Mouse (Mus musculus) neural tube, embryonic 14.5 days (tissue): ENCODE results near the gene Pdf. TPM values are rescaled to one million over a fixed set of nuclear protein-coding genes. Genes with fewer than 3 reads are reported as not detected.
A peak's percentile ranks its signal among the peaks of the same experiment; 100 is the strongest.

Source experiments
- ATAC-seq: fragments of 200-750 bp; cut with Nextera tagmentation; 2 replicates; pipeline ENCODE4 v1.8.0; 2017; ENCODE audit warnings: low read depth, mild to moderate bottlenecking, moderate TSS enrichment, moderate library complexity
- H3K27ac ChIP-seq: fragments of 300-500 bp; sonication (generic); 2 replicates; pipeline ENCODE4 v1.5.1; 2014; ENCODE audit warnings: low read depth, mild to moderate bottlenecking, control low read depth, low read length, moderate library complexity, mixed read lengths
- H3K27me3 ChIP-seq: fragments of 300-500 bp; sonication (generic); 2 replicates; pipeline ENCODE4 v1.6.1; 2014; ENCODE audit warnings: low read length; ENCODE audit not compliant: control insufficient read depth, insufficient read depth
- H3K36me3 ChIP-seq: fragments of 300-500 bp; sonication (generic); 2 replicates; pipeline ENCODE4 v1.6.1; 2014; ENCODE audit warnings: low read length, mixed read lengths; ENCODE audit not compliant: control insufficient read depth, insufficient read depth
- H3K4me1 ChIP-seq: fragments of 300-500 bp; sonication (generic); 2 replicates; pipeline ENCODE4 v1.6.1; 2014; ENCODE audit warnings: low read length; ENCODE audit not compliant: control insufficient read depth, insufficient read depth
- H3K4me2 ChIP-seq: fragments of 300-500 bp; sonication (generic); 2 replicates; pipeline ENCODE4 v1.6.1; 2014; ENCODE audit warnings: mild to moderate bottlenecking, low read depth, low read length, control low read depth
- H3K4me3 ChIP-seq: fragments of 300-500 bp; sonication (generic); 2 replicates; pipeline ENCODE4 v1.5.1; 2014; ENCODE audit warnings: low read depth, low read length, control low read depth, mixed read lengths
- H3K9ac ChIP-seq: fragments of 300-500 bp; sonication (generic); replicated peaks from 2 replicates; pipeline ENCODE4 v1.6.1; 2014; ENCODE audit warnings: low read depth, mild to moderate bottlenecking, control low read depth, low read length, mixed read lengths
- H3K9me3 ChIP-seq: fragments of 300-500 bp; sonication (generic); 2 replicates; pipeline ENCODE4 v1.6.1; 2016; ENCODE audit warnings: low read length; ENCODE audit not compliant: control insufficient read depth
- WGBS: fragments of 180-500 bp; shearing (Covaris S2); extraction: QIAGEN DNeasy Blood & Tissue Kit; methylation state at CpG from one replicate; pipeline ENCODE4 v1.1.7; 2014; 5-methylcytosine and 5-hydroxymethylcytosine counted together
- polyA plus RNA-seq: library from polyadenylated mRNA; unstranded; fragments of >200 nt; fragmentation: Nextera tagmentation; extraction: Ambion mirVana; gene quantifications from 2 replicates; pipeline ENCODE4 v1.2.1, GENCODE M21; 2014

Gene Pdf
- polyA plus RNA-seq, 1 experiment from 2014 or later: 36.5 TPM

DNA sequence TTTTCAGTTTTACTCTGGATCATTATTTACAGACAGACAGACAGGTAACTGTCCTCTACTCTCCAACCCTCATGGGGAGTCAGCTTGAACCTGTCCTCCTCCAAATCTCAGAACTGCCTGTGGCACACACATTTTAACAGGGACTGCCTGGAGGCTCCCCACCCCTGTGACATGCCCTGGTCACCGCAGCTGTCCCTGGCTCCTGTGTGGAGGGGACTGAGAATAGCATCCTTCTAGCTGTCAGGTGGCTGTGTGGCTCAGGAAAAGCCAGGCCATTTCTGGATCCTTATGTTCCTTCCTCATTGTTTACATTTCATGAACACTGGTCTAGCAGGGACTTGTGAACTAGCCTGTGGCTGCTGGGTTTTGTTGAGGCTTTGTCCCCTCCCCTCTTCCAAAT, 25.7 kb upstream of the Pdf start:
- 91% methylated on average over 1 of the region's 1 CpGs for WGBS
- Histone ChIP-seq H3K4me3 (no peak overlapping the region), H3K27me3 (no peaks in the 10 kb centered on the region), H3K4me2 (no peak overlapping the region), H3K27ac (no peak overlapping the region), H3K36me3 (peaks cover 39% of the 10 kb centered on the region), H3K4me1 (no peaks in the 10 kb centered on the region), H3K9ac (no peak overlapping the region), H3K9me3 (no peaks in the 10 kb centered on the region)
- ATAC-seq: no peak

DNA sequence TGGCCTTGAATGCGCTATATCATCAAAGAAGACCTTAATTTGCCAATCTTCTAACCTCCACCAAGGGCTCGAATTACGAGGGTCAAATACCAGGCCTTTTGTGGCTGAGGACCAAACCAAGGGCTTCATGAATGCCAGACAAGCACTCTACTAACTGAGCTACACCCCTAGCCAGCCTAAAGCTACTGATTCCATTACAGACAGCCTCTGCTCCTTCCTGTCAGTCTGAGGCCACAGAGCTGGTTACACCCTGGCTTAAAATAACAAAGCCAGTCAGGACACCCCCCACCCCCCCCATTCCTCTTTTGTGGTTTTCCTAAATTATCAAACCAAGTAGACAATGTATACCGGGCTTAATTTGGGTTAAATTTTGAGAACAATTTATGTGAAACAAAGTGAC, 25.3 kb upstream of the Pdf start:
- Histone ChIP-seq H3K27me3 (no peaks in the 10 kb centered on the region), H3K27ac (no peak overlapping the region), H3K36me3 (peaks cover 37% of the 10 kb centered on the region), H3K4me3 (no peak overlapping the region), H3K4me2 (no peak overlapping the region), H3K9ac (no peak overlapping the region), H3K9me3 (no peaks in the 10 kb centered on the region), H3K4me1 (no peaks in the 10 kb centered on the region)
- ATAC-seq: no peak
- WGBS: 86% methylated on average over 4 of the region's 4 CpGs

DNA sequence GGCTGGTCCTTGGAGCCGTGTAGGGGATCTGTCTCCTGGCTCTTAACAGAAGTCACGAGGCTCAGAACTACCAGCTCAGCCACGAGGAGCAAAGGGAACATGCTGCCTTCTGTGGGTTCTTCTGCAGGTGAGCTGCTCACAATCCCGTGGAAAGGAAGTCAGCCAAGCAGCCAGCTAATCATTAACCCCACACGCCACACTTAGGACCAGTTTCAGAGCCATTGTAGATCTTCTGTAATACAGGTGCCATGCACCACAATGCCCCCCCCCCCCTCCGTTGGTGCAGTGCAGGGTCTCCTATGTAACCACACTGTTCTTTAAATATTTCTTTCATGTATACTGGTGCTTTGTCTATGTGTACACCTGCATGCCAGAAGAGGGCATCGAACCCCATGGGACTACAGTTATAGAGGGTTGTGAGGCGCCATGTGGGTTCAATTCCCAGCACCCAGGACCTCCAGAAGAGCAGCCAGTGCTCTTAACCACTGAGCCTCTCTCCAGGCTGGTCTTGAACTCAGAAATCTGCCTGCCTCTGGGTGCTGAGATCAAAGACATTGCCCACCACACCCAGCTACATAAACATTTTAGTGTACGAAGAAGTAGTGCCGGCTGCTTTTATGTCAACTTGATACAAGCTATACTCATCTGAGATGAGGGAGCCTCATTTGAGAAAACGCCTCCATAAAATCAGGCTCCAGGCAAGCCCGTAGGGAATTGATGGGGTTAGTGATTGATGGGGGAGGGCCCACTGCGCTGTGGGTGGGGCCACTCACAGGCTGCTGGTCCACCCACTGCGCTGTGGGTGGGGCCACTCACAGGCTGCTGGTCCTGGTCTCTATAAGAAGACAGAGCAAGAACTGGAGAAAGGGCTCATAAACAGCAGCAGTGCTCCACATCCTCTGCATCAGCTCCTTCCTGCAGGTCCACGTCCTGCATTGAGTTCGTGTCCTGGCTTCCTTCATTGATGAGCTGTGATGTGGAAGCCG, 17.4 kb upstream of the Pdf start, which contains the start of gene Tmed6:
Gene Tmed6, minus strand, starts transcription at position 134 of the 986 bp plus-strand sequence.
- ATAC-seq: no peak
- WGBS: 61% methylated on average over 17 of the region's 17 CpGs

DNA sequence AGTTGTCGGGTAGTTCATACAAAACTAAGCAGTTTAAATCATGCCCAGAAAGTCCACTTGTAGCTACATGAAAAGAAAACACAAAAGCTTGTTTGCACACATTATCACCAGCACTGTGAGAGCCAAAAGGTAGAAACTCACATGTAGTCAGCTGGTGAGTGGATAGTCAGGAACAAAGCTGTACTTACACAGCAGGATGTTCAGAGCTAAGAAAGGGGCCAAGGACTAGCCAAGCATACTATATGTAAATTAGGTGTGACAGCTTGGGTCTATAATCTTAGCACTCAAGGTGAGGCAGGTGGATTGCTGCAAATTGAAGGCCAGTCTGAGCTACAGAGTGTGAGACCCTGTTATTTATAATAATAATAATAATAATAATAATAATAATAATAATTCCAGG, 14.2 kb upstream of the Pdf start:
- no peak overlapping the region for H3K9ac ChIP-seq
- 95% methylated on average over 1 of the region's 1 CpGs for WGBS
- H3K27ac ChIP-seq: no peak overlapping the region
- no peaks in the 10 kb centered on the region for H3K27me3 ChIP-seq
- no peak for ATAC-seq
- peaks cover 5% of the 10 kb centered on the region for H3K4me1 ChIP-seq
- no peak overlapping the region for H3K4me3 ChIP-seq
- peaks cover 15% of the 10 kb centered on the region for H3K36me3 ChIP-seq
- no peak overlapping the region for H3K4me2 ChIP-seq
- no peaks in the 10 kb centered on the region for H3K9me3 ChIP-seq

More for the DNA sequence above, 17.4 kb upstream of the Pdf start, which contains the start of gene Tmed6:
- H3K4me2 ChIP-seq: no peak within 1 kb of the TSS
- no peak within 1 kb of the TSS for H3K4me3 ChIP-seq
- H3K9me3 ChIP-seq: no peaks in the 10 kb centered on the region
- no peaks in the 10 kb centered on the region for H3K27me3 ChIP-seq
- no peaks in the 10 kb centered on the region for H3K4me1 ChIP-seq
- 0 out of 2 replicates have a peak, but pooled peaks cover 6% of the 10 kb centered on the region for H3K36me3 ChIP-seq
- no peak within 1 kb of the TSS for H3K9ac ChIP-seq
- no peak within 1 kb of the TSS for H3K27ac ChIP-seq

DNA sequence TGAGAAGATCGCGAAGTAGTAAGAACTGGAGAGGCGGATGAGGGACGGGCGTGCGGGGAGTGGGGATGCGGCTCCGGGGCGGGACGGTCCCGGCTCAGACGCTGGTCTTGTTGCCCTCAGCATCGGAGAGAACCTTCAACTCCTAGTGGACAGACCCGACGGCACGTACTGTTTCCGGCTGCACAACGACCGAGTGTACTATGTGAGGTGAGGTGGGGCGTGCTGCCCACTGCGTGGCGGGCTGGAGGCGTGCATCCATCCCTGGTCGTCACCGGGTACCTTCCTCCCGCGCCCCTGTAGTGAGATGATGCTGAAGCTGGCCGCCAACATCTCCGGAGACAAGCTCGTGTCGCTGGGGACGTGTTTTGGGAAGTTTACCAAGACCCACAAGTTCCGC, 8.6 kb upstream of the Pdf start:
- ATAC-seq: peak; percentile 76
- Histone ChIP-seq H3K27me3 (0 out of 2 replicates have a peak, but pooled peaks cover 3% of the 10 kb centered on the region), H3K36me3 (peaks cover 25% of the 10 kb centered on the region), H3K4me2 (peak overlapping the region; percentile 98), H3K4me1 (peaks cover 15% of the 10 kb centered on the region), H3K27ac (no peak overlapping the region), H3K9me3 (no peaks in the 10 kb centered on the region), H3K9ac (peak overlapping the region; percentile 62), H3K4me3 (peak overlapping the region; percentile 97)
- WGBS: 1% methylated on average over 33 of the region's 33 CpGs

DNA sequence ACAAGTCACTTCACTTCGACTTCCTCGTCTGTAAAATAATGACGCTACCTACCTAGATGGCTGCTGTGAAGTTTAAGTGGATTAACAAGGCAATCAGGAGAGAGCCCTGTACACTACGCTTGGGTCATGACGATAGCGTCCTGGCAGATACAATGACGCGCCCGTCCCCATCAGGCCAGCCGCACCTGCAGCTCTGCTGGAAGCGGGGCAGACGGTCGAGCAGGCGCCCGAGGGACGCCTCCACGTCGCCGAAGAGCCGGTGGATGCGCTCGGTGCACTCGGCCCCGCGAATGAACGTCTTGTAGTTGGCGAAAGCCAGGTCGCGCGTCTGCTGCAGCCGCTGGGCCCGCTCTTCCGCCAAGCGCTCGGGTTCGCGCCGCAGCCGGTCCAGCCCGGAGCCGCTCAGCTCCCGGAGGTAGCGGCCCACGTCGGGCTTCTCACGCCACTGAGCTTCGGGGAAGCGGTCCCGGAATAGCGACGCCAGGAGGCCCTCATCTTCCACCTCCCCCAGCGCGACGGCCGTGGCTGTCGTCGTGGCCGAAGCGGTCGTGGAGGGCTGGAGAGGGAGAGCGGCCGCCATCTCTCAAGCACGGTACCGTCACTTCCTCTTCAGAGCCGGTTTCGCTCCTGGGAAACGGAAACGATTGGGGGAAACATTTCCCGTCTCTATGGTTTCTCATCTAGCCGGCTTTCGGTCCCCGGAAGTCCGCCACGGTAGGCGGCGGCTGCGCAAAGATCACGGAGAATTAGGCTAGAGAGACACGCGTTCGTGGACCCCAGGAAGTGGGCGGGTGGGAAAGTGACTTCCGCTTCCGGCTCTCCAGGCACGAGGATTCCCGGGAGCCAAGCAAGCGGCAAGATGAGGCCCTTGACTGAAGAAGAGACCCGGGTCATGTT, 7.9 kb upstream of the Pdf start, which contains the start of the genes Cog8 and Nip7:
Gene Cog8, minus strand, starts transcription at position 614 of the 897 bp plus-strand sequence.
Gene Nip7, plus strand, starts transcription at position 802 of the 897 bp plus-strand sequence.
- peak within 1 kb of the TSS; percentile 85 for H3K27ac ChIP-seq
- peaks cover 15% of the 10 kb centered on the region for H3K4me1 ChIP-seq
- H3K4me2 ChIP-seq: peak within 1 kb of the TSS; percentile 98
- peak within 1 kb of the TSS; percentile 97 for H3K4me3 ChIP-seq
- ATAC-seq: peak; percentile 96
- peak within 1 kb of the TSS; percentile 85 for H3K9ac ChIP-seq
- no peaks in the 10 kb centered on the region for H3K9me3 ChIP-seq
- 0 out of 2 replicates have a peak, but pooled peaks cover 3% of the 10 kb centered on the region for H3K27me3 ChIP-seq
- peaks cover 31% of the 10 kb centered on the region for H3K36me3 ChIP-seq
- under 1% methylated on average over 87 of the region's 88 CpGs for WGBS

DNA sequence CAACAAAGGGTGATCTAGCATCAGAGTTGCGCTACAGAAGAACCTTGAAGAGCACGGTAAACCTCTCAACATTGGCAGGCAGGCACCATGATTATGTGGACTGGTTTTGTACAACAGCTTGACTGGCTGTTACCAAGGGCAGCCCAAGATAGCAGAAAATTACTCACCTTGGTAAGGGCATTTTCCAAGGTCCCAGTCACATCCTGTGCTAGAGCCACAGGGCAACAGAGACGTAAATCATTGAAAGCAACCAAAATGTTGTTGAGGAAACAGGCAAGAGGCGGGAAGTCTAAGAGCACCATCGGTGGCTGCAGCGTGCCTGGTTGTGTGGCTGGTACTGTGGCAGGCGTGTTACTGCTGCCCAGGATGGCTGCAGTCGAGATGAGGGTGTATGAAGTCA, 3.6 kb upstream of the Pdf start:
- ATAC-seq: no peak
- H3K36me3 ChIP-seq: peaks cover 30% of the 10 kb centered on the region
- H3K27ac ChIP-seq: no peak overlapping the region
- no peak overlapping the region for H3K9ac ChIP-seq
- no peak overlapping the region for H3K4me3 ChIP-seq
- 97% methylated on average over 8 of the region's 8 CpGs for WGBS
- H3K9me3 ChIP-seq: no peaks in the 10 kb centered on the region
- peaks cover 6% of the 10 kb centered on the region; the same call in 1 of the 2 replicates for H3K4me1 ChIP-seq
- H3K27me3 ChIP-seq: peaks cover 3% of the 10 kb centered on the region; the same call in 1 of the 2 replicates
- no peak overlapping the region for H3K4me2 ChIP-seq

DNA sequence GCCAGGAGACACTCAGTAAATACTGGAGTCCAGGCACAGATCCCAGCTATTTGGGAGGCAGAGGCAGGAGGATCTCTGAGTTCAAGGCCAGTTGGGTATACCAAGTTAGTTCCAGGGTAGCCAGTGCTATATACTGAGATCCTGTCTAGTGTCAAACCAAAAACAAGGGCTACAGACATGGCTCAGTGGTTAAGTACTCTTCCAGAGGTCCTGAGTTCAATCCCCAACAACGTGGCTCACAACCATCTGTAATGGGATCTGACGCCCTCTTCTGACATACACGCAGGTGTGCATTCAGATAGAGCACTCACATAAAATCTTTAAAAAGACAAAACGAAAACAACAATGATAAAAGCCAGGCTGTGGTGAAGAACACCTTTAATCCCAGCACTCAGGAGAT, 1.1 kb upstream of the Pdf start:
- H3K27ac ChIP-seq: no peak overlapping the region
- peaks cover 55% of the 10 kb centered on the region for H3K36me3 ChIP-seq
- H3K9ac ChIP-seq: no peak overlapping the region
- no peak for ATAC-seq
- H3K27me3 ChIP-seq: no peaks in the 10 kb centered on the region; the same call in 1 of the 2 replicates
- no peaks in the 10 kb centered on the region for H3K9me3 ChIP-seq
- 0 out of 2 replicates have a peak overlapping the region, but pooled peaks have one; percentile 93 for H3K4me2 ChIP-seq
- 0 out of 2 replicates have a peak, but pooled peaks cover 2% of the 10 kb centered on the region for H3K4me1 ChIP-seq
- H3K4me3 ChIP-seq: no peak overlapping the region
- WGBS: 96% methylated on average over 4 of the region's 4 CpGs
